Mouse (Mus musculus): ENCODE measurements around the gene Lyar. TPM values are rescaled to one million over a fixed set of nuclear protein-coding genes. Genes with fewer than 3 reads are reported as not detected.

The Lyar gene
- total RNA-seq, 2 experiments from 2014 or later, result 18.9 to 30.8 TPM

DNA sequence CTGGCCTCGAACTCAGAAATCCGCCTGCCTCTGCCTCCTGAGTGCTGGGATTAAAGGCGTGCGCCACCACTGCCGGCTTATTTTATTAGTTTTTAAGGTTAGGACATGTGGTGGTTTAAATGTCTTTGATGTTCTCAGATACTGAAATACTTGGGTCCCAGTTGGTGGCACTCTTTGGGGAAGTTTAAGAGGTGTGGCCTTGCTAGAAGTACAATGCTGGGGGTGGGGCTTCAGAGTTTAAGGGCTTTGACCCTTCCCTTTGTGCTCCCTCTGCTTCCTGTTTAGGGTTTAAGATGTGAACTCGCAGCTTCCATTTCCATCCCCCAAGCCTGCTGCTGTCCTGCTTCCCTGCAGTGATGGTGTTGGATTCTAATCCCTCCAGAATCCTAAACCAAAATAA, 21.7 kb downstream of the Lyar start:
- ATAC-seq (replicated peaks; ENCODE audit: low FRiP score, poor library complexity, severe bottlenecking), result no peak

DNA sequence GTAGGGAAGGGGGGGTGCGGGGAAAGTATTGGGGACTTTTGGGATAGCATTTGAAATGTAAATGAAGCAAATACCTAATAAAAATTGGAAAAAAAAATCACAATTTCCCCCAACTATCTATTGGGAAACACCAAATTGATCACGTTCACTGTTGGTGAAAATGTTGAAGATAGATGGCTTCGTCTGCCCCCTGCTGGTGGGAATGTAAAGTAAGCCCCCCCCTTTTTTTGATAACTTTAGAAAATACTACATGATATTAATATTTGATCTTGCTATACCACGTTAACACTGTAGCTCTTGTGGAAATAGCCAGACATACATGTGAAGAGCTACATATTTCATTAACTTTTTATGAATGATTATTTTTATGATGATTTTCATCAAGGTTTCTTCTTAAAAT, 34.9 kb downstream of the Lyar start:
- ATAC-seq (replicated peaks; ENCODE audit: low FRiP score, poor library complexity, severe bottlenecking), result no peak

DNA sequence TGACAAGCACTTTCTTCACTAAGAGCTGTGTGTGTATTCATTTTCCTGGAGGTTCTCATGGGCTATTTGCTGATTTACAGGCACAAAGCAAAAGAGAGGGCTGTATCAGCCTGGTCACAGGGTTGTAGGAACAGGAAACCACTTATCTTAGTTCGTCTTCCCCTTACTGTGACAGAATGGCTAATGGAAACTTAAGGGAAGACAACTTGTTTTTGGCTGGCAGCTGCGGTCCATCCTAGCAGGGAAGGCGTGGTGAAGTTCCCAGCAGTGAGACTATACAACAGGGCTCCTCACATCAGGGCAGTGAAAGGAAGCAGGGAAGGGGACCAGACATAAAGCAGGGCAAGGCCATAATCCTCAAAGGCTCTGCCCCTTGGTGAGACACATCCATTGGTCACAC, 35.4 kb downstream of the Lyar start:
- no peak for ATAC-seq (replicated peaks; ENCODE audit: low FRiP score, poor library complexity, severe bottlenecking)

DNA sequence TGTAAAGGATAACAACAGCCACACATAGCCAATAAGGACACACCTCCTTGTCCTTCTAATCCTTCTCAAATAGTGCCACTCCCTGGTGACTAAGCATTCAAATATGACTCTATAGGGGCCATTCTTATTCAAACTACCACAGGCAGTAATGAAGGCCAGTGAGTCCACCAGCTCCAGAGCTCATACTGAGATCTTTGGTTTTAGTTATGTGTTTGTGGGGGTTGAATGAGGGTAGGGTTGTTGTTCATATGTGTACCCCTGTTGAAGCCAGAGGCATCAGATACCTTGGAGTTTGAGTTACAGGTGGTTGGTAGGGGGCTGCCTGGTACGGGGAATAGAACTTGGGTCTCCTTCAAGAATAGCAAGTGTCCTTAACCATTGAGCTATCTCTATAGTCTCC, 36.3 kb downstream of the Lyar start:
- ATAC-seq (replicated peaks; ENCODE audit: low FRiP score, poor library complexity, severe bottlenecking), result no peak

DNA sequence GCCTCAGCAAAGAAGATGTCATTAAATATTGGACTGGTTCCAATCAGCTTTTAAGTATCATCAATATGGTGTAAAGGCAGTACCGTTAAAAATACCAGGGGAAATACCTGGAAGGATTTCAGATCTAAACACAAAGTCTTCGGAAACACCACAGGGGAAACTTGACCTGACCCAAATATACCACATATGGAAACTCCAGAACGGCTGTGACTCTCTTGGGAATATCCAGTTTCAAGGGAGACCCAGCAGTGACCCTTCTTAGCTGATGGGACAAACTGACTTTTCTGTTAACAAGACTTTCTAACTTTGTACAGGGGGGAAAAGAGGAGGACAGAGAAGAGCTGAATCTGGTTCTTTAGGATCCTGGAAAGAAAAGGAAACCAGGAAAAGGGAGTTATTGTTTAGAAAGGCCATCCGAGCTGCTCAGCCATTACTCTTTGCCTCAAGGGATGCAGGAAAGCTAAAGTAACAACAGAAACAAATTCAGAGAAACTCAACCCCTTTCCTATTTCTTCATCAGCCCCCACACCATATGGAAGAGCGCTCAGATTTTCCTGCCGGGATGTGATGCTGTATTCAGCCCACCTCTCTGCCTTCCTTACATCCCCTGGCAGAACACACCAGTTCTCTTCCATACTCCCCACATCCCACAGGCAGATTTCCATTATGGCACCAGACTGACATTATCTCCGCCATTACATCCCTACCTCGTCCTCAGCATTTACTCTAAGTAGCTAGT, 37.9 kb downstream of the Lyar start:
- no peak for ATAC-seq (replicated peaks; ENCODE audit: low FRiP score, poor library complexity, severe bottlenecking)

DNA sequence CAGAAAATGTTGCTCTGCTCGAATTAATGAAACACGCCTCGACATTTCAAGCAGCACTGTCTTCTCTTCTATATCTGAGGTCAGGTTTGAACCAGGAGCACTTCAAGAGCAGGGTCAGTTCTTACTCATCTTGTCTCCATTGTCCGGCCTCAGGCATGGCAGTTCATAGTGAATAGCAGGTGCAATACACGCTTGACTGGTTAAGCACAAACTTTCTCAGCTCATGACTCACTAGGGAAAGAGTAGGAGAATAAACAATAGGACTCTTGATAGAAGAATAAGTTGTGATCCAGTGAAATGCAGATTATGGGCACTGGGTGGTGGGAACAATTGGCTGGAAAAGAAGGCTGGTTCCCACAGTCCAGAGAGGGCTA, 38.5 kb downstream of the Lyar start:
- no peak for ATAC-seq (replicated peaks; ENCODE audit: low FRiP score, poor library complexity, severe bottlenecking)

DNA sequence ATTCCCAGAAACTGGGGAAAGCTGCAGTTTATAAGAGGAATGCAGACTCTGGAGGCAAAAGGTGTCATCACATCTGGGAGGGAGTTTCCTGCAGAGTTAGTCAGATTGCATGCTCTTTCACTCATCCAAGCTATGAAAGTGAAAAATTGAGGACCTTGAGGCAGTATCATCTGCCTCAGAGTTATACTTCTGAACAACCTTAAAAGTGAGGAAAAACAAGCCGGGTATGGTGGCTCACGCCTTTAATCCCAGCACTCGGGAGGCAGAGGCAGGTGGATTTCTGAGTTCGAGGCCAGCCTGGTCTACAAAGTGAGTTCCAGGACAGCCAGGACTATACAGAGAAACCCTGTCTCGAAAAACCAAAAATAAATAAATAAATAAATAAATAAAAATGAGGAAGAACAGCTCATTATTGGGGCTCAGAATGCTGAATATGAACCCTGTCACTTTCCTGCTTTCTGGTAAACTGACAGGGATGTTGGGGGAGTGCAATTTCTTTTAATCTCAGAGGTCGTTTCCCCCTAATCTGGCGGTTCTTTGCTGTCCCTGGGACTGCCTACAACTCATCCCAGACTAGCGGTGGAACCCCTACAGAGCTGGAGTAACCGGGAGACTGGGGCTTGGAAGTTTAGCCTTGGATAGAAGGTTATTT, 39.3 kb downstream of the Lyar start:
- ATAC-seq (replicated peaks; ENCODE audit: low FRiP score, poor library complexity, severe bottlenecking), result no peak

DNA sequence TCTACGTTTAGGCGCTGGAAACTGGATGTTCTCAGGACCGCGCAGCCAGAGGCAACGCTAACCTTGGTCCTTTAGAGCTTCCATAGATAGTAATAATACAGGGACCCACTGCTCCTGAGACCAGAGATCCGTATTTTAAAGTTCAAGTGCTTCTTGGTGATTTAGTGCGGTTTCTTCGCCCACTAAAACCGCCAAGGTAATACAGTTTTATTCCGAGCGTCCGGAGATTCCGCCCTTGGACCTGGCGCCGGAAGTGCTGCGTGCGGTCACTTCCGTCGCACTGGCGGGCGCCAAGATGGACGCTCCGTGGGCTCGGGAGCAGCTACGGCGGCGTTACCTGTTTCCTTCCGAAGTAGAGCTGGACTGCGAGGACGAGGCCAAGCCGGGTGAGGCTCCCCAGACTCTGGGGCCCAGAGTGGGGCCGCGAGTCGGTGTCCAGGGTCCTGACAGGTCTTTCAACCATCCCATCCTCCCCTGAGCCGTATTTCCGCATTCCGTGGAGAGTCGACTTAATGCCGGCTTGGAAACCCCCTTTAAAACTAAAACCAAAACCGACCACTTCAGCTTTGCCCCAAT, 39.9 kb downstream of the Lyar start, which contains the start of gene Tmem128:
Gene Tmem128, plus strand, starts transcription at position 79 of the 576 bp plus-strand sequence.
- peak; percentile 97 for ATAC-seq (replicated peaks; ENCODE audit: low FRiP score, poor library complexity, severe bottlenecking)

DNA sequence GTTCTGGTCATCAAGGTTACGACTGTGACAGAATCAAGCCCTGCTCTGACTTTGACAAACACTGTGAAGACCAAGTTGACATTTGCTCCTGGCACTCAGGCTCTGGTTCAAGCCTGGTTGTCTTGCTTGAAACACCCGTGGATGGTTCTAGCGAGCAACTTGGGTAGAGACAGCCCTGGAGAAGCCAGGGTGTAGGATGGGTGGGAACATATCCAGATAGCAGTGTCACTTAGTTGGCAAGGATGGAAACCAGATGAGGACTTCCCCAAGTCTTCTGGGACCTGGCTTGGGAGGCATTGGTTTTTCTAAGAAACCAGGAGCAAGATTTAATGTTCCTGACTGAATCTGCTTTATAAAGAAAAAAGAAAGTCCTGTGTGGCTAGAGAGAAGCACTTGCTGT, 50.7 kb downstream of the Lyar start:
- no peak for ATAC-seq (replicated peaks; ENCODE audit: low FRiP score, poor library complexity, severe bottlenecking)

DNA sequence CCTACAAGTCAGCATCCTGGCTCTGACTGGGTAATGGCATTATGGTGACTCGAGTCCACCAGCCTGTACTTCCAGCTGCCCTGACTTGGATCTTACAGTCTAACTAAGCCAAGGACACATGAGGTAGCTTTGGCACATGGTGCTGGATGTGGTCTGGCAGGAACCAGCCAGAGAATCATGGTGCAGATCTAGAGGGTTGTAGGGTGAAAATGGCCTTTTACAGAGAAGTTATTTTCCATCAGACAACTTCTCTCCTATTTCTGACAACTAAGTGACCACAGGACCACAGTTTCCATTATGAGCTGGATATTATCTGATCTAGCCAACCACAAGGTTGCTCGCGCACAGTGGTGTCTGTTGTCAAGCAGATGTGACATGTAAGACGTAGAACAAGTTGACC, 53.6 kb downstream of the Lyar start:
- no peak for ATAC-seq (replicated peaks; ENCODE audit: low FRiP score, poor library complexity, severe bottlenecking)

DNA sequence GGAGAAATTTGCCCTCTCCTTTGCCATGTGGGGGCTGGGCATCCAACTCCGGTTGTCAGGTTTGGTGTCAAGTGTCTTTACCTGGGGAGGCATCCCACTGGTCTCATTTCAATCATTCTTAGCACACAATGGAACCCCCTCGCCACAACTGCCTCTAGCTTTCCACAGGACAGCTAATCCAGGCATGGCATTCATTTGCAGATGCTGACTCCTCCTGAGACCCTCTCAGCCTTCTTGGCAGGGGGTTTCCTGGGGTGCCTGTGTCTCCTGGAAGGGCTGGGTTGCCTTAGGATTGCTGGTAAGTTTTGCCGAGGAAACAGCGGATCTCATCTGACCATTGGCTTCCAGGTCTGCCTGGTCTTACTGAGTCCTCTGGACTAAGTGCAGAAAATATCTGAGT, 55.5 kb downstream of the Lyar start, which contains the start of gene Otop1:
Gene Otop1, plus strand, starts transcription at position 202 of the 400 bp plus-strand sequence.
- no peak for ATAC-seq (replicated peaks; ENCODE audit: low FRiP score, poor library complexity, severe bottlenecking)

DNA sequence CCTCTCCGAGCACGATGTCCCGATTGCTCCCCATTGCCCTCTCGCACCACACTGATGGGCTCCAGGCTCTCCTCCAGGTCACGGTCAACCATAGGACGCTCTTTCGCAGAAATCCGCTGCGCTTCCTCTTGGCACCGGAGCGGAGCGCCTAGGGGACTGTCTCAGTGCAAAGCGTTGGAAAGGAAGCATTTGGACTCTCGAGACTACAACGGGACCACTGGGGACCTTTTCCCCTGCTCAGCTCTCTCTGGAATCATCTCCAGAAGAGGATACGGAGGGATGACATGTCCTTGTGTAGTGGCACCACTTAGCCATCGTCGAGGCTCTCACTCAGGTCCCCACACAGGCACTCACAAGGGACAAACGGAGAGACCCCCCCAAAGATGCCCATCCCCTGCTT, 56.2 kb downstream of the Lyar start:
- no peak for ATAC-seq (replicated peaks; ENCODE audit: low FRiP score, poor library complexity, severe bottlenecking)

DNA sequence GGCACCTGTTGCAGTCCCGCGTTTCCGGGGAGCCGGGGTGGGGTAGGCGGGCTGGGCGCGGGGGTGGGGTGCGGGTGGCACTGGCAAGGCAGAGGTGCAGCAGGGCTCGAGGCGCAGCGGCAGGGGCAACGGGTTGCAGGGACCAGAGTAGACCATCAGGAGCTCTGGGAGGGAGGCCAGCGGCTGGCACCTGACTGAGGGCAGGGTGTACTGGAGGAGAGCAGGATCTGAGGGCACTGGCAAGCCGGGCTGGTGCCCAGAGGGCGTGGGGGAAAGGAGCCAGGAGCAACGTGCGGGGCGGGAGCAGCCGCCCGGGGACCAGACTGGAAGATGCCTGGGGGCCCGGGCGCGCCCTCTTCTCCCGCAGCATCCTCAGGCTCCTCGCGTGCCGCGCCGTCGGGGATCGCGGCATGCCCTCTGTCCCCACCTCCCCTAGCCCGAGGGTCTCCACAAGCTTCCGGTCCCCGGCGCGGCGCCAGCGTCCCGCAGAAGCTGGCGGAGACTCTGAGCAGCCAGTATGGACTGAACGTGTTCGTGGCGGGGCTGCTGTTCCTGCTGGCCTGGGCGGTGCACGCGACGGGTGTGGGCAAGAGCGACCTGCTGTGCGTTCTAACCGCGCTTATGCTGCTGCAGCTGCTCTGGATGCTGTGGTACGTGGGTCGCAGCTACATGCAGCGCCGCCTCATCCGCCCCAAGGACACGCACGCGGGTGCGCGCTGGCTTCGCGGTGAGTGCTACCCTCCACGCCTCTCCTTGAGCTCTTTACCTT, 57.0 kb downstream of the Lyar start:
- no peak for ATAC-seq (replicated peaks; ENCODE audit: low FRiP score, poor library complexity, severe bottlenecking)

DNA sequence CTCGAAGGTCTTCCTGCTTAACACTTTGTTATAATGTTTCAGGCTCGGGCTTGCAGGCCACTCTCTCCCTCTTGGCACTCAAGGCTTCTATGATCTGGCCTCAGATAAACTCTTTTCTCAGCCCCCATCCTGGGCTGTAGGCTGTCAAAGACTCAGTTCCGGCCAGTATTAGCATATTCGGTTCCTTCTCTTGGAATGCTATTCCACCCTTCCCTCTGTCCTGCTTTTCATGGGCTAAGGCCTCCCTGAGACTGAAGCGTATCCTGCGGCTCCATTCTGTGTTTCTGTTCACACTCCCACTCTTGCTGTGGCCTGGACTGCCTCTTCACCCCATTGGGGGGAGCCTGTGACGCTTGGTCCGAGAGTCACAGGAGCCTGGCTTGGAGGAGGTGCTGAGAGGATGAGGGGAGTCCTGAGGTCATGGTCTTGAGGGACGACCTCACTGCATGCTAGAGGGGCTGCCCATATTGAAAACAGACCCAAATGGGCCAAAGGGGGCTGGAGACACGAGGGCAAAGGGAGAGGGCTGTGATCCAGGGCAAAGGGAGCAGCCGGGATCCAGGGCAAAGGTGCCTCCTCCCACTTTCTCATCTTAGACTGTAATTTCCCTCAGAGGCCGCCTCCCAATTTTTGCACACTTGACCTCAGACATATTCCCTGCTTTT, 57.8 kb downstream of the Lyar start:
- no peak for ATAC-seq (replicated peaks; ENCODE audit: low FRiP score, poor library complexity, severe bottlenecking)

DNA sequence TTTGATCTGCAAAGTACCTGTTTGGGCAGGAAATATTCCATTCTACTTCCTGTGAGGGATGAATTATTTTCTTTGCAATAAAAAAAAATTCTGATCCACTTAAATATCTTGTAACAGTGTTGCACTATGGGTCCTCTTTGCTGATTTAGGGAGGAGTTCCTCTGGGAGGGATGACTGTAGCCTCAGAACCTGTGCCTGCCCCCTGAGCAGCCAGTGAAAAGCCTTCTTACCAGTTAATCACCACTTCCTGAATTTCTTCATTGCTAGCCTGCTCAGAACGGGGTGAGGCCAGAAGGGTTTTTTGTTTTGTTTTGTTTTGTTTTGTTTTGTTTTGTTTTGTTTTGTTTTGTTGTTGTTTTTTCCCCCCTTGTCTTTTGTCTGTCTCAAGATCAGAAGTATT, 59.8 kb downstream of the Lyar start:
- ATAC-seq (replicated peaks; ENCODE audit: low FRiP score, poor library complexity, severe bottlenecking), result no peak

Other genes with a start within 250 kb of the Lyar start
- gene Stx18, start 181.7 kb upstream of the Lyar start, total RNA-seq (2015; ENCODE audit: low replicate concordance), result 9.0 and 23.5 TPM in 2 replicates
- 10.9 and 12.1 TPM in 2 replicates for gene Stx18, start 181.7 kb upstream of the Lyar start, total RNA-seq (2017; ENCODE audit: low replicate concordance)
- gene Nsg1, start 60.6 kb upstream of the Lyar start, total RNA-seq (2015; ENCODE audit: low replicate concordance), result not detected in 2 replicates
- gene Nsg1, start 60.6 kb upstream of the Lyar start, total RNA-seq (2017; ENCODE audit: low replicate concordance), result not detected in 2 replicates
- gene Zbtb49, start within 50 bp of the Lyar start, total RNA-seq (2015; ENCODE audit: low replicate concordance), result 1.1 and 2.1 TPM in 2 replicates
- 3.0 and 4.4 TPM in 2 replicates for gene Zbtb49, start within 50 bp of the Lyar start, total RNA-seq (2017; ENCODE audit: low replicate concordance)
- 39.3 and 63.3 TPM in 2 replicates for gene Tmem128, start 39.7 kb downstream of the Lyar start, total RNA-seq (2015; ENCODE audit: low replicate concordance)
- gene Tmem128, start 39.7 kb downstream of the Lyar start, total RNA-seq (2017; ENCODE audit: low replicate concordance), result 16.0 and 16.2 TPM in 2 replicates
- not detected in 2 replicates for gene Otop1, start 55.5 kb downstream of the Lyar start, total RNA-seq (2015; ENCODE audit: low replicate concordance)
- not detected in 2 replicates for gene Otop1, start 55.5 kb downstream of the Lyar start, total RNA-seq (2017; ENCODE audit: low replicate concordance)
- not detected in 2 replicates for gene Drd5, start 98.9 kb downstream of the Lyar start, total RNA-seq (2015; ENCODE audit: low replicate concordance)
- gene Drd5, start 98.9 kb downstream of the Lyar start, total RNA-seq (2017; ENCODE audit: low replicate concordance), result not detected in 2 replicates